Mouse (Mus musculus) retina, embryonic 14.5 days (tissue): Measurements from ENCODE around the gene Gcsh.
A peak's percentile ranks its signal among the peaks of the same experiment; 100 is the strongest.

Experiments used
- DNase-seq: peaks from one replicate; pipeline ENCODE4 v3.0.0-alpha.2; 2015; ENCODE audit warnings: low spot score

Gene Gcsh

DNA sequence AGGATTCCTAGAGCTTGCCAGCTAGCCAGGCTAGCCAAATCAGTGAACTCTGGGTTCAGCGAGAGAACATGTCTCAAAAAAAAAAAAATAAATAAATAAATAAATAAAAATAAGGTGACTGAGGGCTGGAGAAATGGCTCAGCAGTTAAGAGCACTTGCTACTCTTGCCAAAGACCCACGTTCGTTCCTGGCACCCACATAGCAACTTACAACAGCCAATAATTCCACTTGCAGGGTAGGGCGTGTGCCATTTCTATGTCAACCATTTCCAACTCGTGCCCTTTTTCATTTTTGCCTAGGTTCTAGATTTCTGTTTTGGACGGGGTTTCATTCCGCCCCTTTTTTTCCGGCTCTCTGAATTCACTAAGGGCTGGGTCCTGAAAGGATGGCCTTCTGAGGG lies 15.3 kb downstream of the Gcsh start:
- DNase-seq, result no peak

DNA sequence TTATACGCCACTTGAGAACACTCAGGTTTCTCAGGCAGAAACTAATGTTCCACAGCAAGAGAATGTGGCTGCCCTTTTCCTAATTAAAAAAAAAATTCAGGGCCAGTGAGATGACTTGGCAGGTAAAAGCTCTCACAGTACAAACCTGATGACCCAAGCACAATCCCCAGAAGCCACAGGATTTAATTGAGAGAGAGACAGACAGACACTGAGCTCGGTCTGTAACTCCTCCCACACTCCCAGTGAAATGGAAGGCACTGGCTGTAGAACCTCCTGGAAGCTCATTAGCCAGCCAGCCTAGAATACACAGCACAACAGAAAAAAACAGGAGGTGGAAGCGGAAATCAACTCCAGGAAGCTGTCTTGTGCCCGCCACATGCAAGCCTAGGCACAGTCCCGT lies 17.7 kb downstream of the Gcsh start:
- peak; percentile 26 for DNase-seq

DNA sequence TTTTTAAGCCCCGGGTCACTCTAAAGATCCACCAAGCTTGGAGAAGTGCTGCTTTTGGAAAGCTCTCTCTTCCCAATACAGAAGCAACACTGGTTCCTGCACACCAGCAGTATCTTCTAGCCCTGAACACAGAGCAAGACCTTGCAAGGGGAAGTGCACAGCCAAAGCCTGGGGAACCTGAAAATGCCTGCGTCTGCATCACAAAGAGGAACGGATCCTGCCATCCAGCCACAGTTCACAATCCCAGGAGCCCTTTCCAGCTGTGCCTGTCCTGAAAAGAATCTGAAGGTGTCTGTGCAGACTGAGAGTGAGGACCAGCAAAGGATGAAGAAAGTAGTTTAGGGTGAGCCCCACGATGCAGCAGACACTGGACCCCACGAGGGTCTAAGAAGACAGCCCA lies 18.3 kb downstream of the Gcsh start:
- DNase-seq, result no peak

DNA sequence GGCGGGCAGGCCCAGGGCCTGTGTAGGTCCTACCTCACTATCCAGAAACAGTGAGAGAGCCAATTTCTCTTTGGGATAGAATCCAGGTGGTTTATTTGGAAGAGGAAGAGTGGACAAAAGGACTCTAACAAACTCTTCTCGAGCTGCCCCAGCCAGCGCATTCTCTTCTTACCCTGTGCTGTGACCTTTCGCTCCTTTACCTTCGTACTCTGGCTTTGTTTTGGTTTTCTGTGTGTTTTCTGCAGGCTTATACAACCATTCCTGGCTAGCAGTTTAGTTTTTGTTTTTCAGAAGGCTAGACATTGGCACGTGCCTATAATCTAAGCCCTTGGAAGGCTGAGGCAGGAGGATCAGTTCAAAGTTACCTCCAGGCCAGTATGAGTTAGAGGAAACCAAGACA lies 23.8 kb downstream of the Gcsh start:
- no peak for DNase-seq

DNA sequence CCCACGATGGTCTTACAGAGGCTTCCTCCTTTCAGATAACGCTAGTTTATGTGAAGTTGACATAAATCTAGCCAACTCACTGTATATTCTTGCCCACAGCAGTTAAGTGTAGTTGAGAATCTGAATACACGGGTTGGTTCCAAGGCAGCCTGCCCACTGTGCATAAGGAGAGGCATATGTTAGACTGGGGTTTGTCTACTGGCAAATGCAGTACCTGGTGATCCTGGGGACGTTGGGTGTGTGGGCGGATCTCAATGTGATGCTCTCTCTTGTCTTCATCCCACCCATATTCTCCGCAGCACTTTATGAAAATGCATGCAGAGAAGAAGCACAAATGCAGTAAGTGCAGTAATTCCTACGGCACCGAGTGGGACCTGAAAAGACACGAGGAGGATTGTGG lies 38.9 kb downstream of the Gcsh start:
- no peak for DNase-seq

DNA sequence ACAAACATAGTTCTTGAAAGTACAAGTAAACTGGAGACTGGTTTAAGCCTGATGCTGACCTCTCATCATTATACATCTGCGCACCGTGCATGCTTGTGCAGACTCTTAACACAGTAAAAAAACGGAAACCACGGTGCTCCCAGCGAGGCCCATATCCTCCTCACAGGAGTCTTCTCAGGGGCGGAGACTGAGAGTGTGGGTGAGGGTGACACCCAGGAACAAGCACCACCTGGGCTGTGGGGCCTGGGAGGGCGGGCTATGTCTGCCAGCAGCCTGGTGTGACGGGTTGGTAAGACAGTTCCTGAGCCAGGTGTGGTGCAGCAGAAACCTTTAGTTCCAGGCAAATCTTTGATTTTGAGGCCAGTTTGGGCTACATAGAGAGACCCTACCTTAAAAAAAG lies 40.9 kb downstream of the Gcsh start:
- DNase-seq, result no peak

DNA sequence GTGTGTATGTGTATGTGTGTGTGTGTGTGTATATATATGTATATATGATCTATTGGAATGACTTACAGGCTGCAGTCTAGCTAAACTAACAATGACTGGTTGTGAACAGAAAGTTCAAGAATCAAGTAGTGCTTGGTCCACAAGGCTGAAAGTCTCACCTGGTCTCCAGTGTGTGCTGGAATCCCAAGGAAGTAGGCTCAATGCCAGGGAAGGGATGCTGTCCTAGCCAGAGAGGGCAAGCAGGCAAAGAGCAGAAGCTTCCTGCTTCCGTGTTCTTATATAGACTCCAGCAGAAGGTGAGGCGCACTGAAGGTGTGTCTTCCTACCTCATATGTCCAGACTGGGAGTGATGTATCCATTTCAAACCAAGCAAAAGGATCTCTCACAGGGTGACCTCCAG lies 41.6 kb downstream of the Gcsh start:
- DNase-seq, result no peak

DNA sequence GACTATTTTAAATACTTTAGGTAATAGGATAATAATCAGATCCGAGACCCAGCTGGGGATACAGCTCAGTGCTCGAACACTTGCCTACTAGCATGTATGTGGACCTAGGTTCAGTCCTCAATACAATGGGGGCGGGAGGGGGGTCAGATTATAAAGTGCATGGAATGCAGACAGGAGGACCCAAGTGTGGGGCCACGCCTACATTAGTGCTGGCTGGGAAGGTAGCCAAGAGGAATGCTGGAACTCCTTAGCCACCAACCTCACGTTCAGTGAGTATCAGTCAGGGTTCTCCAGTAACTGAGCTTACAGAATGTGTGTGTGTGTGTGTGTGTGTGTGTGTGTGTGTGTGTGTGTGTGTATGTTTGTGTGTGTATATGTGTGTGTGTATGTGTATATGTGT lies 42.0 kb downstream of the Gcsh start:
- no peak for DNase-seq

DNA sequence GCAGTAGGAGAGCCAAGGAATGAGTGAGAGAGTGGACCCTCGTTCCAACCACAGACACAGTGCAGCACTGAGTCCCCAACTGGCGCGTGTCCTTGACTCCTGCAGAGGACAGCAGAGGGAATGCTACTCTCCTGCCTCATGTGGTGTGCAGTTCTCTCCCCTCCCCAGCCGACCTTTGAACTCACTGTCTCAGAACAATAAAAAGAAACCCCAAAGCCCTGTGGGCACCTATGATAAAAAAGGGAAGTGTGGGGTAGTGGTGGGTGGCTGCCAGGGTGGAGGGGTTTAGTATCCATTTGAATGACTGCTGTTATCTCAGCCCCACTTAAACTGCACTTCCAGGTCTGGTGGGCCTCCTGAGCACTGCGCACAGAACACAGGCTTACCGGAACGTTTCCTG lies 45.7 kb downstream of the Gcsh start:
- no peak for DNase-seq

DNA sequence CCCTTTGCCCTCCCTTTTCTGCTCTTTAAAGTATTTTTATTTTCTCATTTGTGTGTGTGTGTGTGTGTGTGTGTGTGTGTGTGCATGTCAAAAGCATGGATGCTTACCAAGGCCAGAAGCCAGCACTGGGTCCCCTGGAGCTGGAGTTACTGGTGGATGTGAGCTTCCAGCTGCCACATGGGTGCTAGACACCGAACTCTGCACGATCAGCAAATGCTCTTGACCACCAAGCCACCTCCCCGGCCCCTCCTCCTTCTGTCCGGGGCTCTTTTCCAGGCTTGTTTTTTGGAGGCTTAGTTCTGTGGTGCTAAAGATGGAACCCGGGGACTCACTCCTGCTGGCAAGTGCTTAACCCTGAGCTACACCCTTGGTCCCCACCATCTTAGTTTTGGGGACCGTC lies 46.5 kb downstream of the Gcsh start:
- DNase-seq, result no peak

DNA sequence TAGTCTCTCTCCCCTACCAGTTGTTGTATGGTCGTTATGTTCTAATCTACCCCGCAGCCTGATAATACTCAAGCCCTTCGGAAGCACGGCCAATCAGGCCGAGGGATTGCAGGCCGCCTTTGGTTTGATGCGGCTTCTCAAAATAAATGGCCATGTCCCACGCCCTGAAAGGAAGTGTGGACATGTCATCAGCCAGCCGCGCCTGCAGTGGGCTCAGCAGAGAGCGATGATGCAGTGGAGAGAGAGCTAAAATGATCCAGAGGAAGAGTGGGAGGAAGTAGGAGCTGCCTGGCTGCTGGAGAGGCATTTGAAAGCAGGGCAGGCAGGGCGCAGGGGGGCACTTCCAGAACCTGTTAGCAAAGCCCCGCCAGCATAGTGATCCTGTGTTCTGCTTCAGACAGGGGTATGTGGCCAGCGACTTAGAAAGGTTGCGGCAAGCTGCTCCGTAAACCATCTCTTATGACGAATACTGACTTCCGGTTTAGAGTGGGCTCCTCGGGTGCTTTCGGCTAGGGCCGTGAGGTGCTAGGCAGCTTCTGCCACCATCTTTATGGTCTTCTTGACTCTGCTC lies 47.0 kb downstream of the Gcsh start:
- DNase-seq, result no peak

DNA sequence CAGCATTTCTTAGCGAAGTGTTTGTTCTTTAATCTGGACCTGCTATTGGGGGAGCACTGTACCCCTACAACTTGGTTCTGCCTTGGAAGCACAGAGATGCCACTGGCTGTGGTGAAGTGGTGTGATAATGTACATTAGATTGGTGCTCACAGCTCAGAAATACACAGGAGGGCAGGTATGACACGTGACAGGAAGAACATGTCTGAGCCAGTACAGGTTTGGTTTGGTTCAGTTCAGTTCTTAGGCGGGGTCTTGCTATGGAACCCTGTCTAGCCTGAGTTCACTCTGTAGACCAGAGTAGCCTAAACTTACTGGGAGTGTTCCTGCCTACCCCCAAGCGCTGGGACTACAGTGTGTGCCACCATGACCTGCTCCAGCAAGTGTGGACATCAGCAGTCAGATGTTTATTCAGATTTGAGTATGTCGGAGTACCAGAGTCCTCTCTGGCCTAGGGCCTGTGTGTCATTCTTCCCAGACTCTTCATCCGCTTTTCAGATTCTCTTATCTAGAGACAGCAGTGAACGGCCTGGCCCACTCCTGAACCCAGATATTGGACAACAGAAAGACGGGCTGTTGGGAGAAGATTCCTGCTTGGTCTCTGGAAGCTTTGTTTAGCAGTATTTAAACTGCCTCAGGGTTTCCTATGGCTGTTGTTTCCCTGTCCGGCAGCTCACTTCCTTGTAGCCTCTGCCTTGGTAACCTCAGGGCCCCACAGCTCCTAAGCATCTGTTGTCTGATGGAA lies 48.0 kb downstream of the Gcsh start:
- no peak for DNase-seq

DNA sequence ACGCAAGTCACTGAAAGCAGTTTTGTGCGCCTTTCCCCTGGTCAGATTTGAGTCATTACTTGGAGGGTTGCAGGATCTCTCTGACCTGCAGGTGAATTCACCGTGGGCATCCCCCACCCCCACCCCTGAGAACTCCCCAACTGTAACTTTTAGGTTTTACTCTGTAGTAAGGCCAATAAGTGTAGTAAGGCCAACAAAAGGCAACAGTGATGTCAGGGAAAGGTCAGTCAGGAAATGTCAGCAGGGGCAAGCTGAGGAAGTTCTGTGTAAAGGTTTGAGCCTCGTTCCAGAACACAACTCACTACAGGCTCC lies 49.0 kb downstream of the Gcsh start:
- DNase-seq, result no peak

DNA sequence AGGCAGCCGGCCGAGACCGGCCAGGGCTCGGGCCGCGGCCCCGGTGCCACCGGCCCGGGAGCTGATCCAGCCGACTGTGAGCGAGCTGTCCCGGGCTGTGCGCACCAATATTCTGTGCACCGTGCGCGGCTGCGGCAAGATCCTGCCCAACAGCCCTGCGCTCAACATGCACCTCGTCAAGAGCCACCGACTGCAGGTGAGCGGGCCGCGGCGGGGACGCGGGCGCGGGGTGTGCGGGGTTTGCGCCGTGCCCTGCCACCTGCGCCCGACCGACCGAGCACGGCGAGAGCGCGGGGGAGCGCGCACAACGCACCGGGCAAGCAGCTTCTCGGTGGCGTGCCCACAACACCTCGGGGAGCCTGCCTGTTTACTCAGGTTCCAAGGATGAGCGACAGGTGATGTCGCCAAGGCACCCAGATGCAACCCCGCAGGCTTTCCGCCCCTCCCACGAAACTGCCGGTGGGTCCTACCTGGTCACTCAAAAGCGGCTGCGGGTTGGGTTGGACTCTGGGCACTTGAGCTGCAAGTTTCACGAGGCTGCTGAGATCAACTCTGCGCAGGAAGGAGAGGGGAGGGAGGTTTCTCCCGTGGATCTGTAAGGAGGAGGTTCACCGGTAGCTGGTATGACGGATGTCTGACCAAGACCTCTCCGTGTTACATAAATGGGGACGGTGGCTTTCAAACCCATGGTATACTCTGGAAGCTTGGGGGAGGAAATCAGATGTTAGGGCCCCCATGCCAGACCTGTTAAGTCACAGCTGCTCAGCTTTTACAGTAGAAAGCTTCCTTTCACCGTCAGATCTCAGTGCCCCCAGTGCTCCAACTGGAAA lies 49.6 kb downstream of the Gcsh start:
- peak; percentile 28 for DNase-seq

DNA sequence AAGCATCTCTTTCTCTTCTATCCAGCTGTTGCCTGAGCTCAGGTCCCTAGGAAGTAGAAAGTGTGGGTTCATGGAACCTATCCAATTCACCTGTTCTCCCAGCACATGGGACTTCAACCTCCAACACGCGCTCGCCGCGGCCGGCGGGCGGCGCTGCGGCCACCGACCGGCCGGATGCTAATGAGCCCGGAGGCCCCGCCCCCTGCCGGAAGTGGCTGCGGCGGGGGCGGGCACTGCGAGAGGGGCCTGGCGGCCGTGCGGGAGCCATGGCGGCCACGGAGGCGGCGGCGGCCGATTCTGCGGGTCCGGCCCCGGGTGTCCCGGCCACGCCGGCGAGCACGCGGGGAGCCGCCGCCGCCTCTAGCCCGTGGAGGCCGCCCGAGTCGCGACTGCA lies 50.2 kb downstream of the Gcsh start, which contains the start of gene Atmin:
Atmin (plus strand) TSS at position 233 of the 394 bp plus-strand sequence.
- peak; percentile 93 for DNase-seq

DNA sequence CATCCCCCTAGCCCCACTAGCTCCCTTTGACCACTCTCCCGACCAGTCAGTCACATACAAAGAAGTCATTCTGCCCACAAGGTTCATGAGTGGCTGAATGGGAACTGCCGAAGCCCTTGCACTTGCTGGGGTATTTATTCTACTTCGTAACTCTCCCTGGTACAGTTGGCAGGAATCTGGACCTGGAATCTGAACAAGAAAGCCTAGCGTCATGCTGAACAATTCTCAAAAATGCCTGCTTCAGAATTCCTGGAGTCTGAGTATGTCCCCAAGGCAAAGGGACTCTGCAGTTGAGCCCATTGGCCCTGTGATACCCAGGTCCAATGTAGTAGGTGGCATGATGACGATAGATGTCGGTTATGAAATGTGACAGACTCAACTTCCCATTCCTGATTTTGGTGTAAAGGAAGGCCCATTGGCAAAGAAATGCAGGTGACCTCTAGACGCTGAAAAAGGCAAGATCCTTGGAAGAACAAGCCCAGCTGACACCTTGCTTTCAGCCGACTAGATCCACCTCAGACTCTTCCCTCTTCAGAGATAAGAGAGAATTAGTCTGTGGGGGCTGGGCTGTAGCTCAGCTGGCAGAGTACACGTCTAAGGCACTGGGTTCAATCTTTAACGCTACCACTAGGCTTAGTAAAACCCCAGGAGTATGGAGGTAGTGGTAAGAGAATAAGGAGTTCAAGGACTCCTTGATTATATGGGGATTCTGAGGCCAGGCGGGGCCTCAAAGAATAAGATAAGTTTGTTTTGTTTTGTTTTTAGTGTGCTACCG lies 50.9 kb downstream of the Gcsh start:
- no peak for DNase-seq

DNA sequence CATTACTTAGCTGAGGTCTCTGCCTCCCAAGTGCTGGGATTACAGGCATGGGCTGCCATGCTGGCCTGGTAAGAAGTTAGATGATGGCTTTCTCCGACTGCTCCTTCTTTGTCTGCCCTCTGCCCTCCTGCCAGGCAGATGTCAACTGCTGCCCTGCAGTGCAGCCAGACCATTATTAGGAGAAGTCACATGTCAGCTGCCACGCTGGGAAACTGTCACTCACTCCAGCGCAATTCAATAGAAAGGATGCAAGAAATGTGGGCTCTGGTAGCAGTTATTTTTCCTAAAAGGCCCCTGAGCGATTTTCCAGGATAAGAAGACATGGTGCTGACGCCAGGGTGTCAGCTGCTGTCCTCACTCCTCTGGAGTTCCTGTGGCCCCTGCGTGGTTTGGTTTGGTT lies 57.8 kb downstream of the Gcsh start:
- no peak for DNase-seq

DNA sequence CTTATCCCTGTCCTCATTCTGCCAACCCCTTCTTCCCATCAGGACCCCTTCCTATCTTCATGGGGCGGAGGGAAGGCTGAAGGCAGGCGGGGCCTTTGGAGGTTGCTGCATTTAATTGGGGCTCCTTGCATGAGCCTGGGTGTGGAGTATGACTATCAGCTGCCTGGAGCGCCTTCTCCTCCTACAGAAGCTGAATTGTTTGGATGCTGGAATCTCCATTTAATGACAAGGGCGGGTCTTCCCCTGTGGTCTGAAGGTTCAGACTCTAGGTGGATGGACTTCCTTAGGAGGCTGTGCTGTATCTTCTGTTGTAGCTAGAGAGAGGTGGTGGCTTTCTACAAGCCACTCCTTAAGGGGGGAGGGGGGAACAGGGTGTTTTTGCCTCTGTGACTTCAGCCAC lies 58.4 kb downstream of the Gcsh start:
- no peak for DNase-seq
